Mouse (Mus musculus) spleen, adult 2 months (tissue): ENCODE measurements around the gene Usf2.

Experiments
- CTCF ChIP-seq: fragments of 200-500 bp; IDR thresholded peaks from 2 replicates; pipeline ENCODE4 v1.5.1; 2011; ENCODE audit warnings: mild to moderate bottlenecking, inconsistent platforms; ENCODE audit not compliant: insufficient read depth, insufficient read length, insufficient replicate concordance; ENCODE audit errors: extremely low read depth
- POLR2A ChIP-seq: fragments of 200-500 bp; IDR thresholded peaks from 2 replicates; pipeline ENCODE4 v1.6.1; 2011; ENCODE audit warnings: low read depth, low read length, inconsistent platforms

DNA sequence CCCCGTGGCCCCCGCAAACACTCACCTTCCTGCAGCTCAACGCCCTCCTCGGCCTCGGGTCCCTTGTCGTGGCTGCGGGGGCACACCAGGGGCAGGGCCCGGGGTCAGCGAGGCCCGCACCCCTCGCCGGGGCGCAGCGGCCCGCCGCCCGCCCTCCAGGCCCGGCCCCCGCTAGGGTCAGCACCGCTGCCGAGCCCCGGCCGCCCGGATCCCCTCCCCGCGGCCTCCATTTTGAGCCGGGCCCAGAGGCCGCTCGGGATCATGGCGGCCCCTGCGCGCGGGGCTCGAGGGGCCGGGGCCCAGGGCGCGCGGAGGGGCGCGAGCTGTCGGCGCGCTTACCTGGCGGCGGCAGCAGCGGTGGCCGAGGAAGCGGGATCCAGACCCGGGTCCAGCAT is 249 bp downstream of the Usf2 start:
- TF ChIP-seq CTCF (no peak), POLR2A (no peak)
